Mouse (Mus musculus) heart, embryonic 10.5 days (tissue): ENCODE measurements at regions not wholly inside any gene's neighbourhood (a gene's known extent, or its start where the extent isn't known, plus 50 kb on each side); places are given as distances from the start of the nearest gene placed in this dataset.

Experiments
- DNase-seq: peaks from one replicate; pipeline ENCODE4 v3.0.0-alpha.2; 2017; ENCODE audit warnings: low spot score
- H3K27ac ChIP-seq: fragments of 300-500 bp; sonication (generic); 2 replicates; pipeline ENCODE4 v1.5.1; 2016; ENCODE audit warnings: mild to moderate bottlenecking
- H3K27me3 ChIP-seq: fragments of 300-500 bp; sonication (generic); 2 replicates; pipeline ENCODE4 v1.6.1; 2016; ENCODE audit warnings: mild to moderate bottlenecking; ENCODE audit not compliant: poor library complexity, insufficient read depth, severe bottlenecking
- H3K36me3 ChIP-seq: fragments of 300-500 bp; sonication (generic); 2 replicates; pipeline ENCODE4 v1.6.1; 2016; ENCODE audit warnings: mild to moderate bottlenecking, moderate library complexity
- H3K4me1 ChIP-seq: fragments of 300-500 bp; sonication (generic); 2 replicates; pipeline ENCODE4 v1.6.1; 2016; ENCODE audit warnings: mild to moderate bottlenecking
- H3K4me3 ChIP-seq: fragments of 300-500 bp; sonication (generic); 2 replicates; pipeline ENCODE4 v1.5.1; 2016; ENCODE audit warnings: mild to moderate bottlenecking, moderate library complexity
- H3K9me3 ChIP-seq: fragments of 300-500 bp; sonication (generic); 2 replicates; pipeline ENCODE4 v1.6.1; 2016; ENCODE audit warnings: mild to moderate bottlenecking, moderate library complexity
- WGBS: fragments of 180-500 bp; shearing (Covaris S2); methylation state at CpG from one replicate; pipeline ENCODE4 v1.1.7; 2016; 5-methylcytosine and 5-hydroxymethylcytosine counted together

DNA sequence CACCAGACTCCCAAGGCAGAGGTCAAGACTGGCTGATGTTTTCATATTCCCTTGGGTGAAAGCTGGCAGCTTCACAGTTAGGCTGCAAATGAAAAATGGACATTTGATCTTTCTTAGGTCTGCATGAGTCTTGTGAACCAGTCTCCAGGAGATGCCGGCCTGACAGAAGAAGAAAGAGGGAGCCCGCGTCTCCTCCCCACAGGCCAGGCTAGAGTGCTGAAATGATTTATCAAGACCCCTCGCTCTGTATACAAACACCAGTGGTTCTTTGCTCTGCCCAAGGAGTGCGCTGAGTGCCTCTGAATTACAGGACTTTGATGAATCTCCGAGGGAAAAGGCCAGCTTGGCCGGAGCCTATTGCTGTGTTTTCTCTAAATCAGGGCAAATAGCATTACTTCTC lies 355.7 kb downstream of the Adra2a start:
- no peak for DNase-seq
- Histone ChIP-seq H3K4me3 (no peak overlapping the region), H3K4me1 (no peaks in the 10 kb centered on the region), H3K9me3 (no peaks in the 10 kb centered on the region), H3K27ac (no peak overlapping the region), H3K36me3 (no peaks in the 10 kb centered on the region), H3K27me3 (no peaks in the 10 kb centered on the region)
- 57% methylated on average over 7 of the region's 7 CpGs for WGBS

DNA sequence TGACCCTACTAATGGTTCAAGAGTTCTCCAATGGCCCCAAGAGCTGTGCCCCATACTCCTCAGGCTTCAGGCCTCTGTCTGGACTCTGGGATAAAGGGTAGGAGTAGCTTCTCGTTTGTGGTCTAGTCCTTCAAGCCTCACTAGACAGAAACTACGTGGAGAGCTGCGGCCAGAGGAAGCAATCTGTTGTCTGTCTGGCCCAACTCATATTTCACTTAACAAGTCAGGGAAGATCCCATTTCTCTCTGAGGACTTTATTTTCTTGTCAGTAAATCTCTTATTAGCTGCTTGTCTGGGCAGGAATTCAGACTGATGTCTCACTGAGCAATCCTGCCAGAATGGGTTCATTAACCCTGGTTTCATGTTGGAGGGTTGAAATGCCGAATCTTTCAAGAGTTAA lies 364.0 kb downstream of the Adra2a start:
- H3K4me1 ChIP-seq = no peaks in the 10 kb centered on the region
- H3K4me3 ChIP-seq = no peak overlapping the region
- no peak for DNase-seq
- H3K9me3 ChIP-seq = no peaks in the 10 kb centered on the region
- no peaks in the 10 kb centered on the region for H3K36me3 ChIP-seq
- no peaks in the 10 kb centered on the region for H3K27me3 ChIP-seq
- no peak overlapping the region for H3K27ac ChIP-seq
- 85% methylated on average over 4 of the region's 4 CpGs for WGBS

DNA sequence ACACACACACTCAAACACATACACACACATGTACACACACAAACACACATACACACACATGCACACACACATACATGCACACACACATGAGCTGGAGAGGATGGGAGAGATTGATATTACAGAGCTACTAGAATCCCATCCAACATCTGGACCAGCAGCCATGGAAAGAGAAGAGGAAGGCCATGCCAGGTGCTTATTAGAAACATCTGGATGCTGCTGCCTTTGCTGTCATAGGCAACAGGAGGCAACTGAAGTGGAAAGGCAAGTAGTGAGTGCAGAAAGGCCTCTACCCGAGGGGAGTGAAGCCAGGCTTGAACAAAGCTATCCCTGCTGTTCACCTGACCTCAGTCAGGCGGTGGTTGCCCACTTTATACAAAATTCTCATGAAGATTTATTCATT lies 385.1 kb downstream of the Adra2a start:
- WGBS = 49% methylated on average over 2 of the region's 2 CpGs
- Histone ChIP-seq H3K4me1 (no peaks in the 10 kb centered on the region), H3K27ac (no peak overlapping the region), H3K36me3 (no peaks in the 10 kb centered on the region), H3K4me3 (no peak overlapping the region), H3K27me3 (no peaks in the 10 kb centered on the region), H3K9me3 (peaks cover 3% of the 10 kb centered on the region; the same call in 1 of the 2 replicates)
- no peak for DNase-seq

DNA sequence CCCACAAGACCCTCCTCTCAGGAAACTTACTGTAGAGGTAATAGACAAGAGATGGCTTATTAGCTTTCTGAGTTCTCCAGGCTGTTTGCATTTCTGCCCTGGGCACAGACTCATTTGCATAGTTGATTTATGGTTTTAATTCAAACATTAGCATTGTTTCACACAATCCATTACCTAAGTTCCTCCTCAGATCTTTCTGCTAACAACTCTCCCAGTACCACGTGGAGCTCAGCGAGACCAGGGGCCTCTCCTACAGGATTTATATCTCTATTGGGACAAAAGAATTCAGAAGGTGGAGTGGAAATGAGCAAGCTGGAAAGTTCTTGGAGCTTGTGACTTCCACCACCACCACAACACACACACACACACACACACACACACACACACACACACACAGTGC lies 396.8 kb downstream of the Adra2a start:
- H3K27ac ChIP-seq = no peak overlapping the region

DNA sequence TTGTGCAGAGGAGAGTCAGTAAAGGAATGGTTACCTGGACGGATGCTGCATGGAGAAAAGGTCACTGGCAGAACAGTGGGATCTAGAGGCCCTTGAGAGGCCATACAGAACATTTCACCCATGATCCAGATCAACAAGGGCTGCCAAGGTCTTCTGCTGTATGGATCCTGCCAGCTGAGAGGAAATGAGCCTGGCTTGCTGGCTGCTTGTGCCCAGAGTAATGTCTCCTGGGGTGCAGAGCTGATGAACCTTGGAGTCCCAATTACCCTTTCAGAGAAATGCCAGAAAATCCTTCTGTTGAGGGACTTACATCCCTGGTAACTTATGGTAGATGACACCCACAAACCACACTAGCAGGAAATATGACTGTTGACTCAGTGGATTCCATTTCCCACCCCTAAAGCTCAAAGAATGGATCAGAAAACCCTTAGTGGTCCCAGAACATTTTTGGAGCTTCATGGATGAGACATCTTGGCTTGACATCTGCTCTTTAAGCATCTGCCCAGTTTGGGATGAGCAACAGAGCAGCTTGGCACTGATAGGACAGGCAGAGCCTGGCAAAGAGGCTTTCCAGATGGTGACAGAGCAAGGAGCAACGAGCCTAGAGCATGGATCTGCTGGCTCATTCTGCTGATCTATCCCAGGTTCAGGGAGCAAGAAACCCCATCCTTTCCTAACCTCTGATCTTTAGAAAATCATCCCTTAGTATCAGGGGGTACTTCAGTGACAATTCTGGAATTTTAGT lies 416.6 kb downstream of the Adra2a start:
- DNase-seq = no peak
- Histone ChIP-seq H3K4me1 (no peaks in the 10 kb centered on the region), H3K4me3 (no peak overlapping the region), H3K9me3 (no peaks in the 10 kb centered on the region), H3K36me3 (no peaks in the 10 kb centered on the region), H3K27me3 (no peaks in the 10 kb centered on the region), H3K27ac (no peak overlapping the region)
- 61% methylated on average over 2 of the region's 2 CpGs for WGBS

More for the DNA sequence above, 396.8 kb downstream of the Adra2a start:
- no peaks in the 10 kb centered on the region for H3K36me3 ChIP-seq
- no peaks in the 10 kb centered on the region for H3K9me3 ChIP-seq
- no peak overlapping the region for H3K4me3 ChIP-seq
- no peak for DNase-seq
- H3K27me3 ChIP-seq = no peaks in the 10 kb centered on the region
- 88% methylated on average over 2 of the region's 2 CpGs for WGBS
- H3K4me1 ChIP-seq = no peaks in the 10 kb centered on the region

DNA sequence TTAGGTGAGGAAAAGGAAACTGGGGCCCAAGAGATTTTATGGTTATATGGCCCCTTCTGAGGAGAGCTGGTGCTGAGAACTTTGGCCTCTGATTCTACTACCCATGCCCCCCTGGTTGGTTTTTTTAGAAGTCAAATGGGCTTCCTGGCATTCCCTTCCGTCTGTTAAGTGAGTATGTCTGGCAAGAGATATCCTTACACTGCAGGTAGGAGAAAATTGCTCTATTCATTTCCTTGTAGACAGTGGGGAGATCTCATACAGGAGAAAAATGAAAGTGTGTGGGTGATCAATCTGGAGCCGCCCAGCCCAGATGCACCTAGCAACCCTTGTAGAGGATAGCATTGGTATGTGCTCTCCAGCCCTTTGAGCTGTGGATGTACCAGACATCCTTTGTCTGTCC lies 418.5 kb downstream of the Adra2a start:
- no peaks in the 10 kb centered on the region for H3K36me3 ChIP-seq
- H3K27ac ChIP-seq = no peak overlapping the region
- H3K4me1 ChIP-seq = no peaks in the 10 kb centered on the region
- 77% methylated on average over 2 of the region's 2 CpGs for WGBS
- H3K9me3 ChIP-seq = no peaks in the 10 kb centered on the region
- no peak overlapping the region for H3K4me3 ChIP-seq
- no peaks in the 10 kb centered on the region for H3K27me3 ChIP-seq
- no peak for DNase-seq

DNA sequence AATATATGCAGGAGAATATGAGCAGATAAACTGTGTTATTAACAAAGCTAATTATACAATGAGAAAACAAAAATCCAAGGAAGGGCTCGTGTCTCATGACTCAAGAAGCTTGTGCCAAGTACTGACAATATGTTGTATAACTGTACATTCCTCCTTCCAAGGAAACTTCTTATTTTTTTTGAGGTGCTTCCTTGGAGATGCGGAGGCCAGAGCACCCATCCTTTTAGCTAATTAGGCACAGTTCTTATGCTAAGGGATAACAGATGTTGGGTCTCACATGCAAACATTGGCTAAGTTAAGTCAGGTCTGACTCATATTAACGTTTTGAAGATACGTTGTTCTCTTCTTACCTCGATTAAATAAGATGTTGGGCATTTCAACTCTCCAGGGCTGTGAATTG lies 426.1 kb downstream of the Adra2a start:
- no peaks in the 10 kb centered on the region for H3K9me3 ChIP-seq
- H3K27me3 ChIP-seq = no peaks in the 10 kb centered on the region
- no peak for DNase-seq
- WGBS = 80% methylated on average over 5 of the region's 5 CpGs
- no peak overlapping the region for H3K4me3 ChIP-seq
- no peaks in the 10 kb centered on the region for H3K4me1 ChIP-seq
- H3K27ac ChIP-seq = no peak overlapping the region
- H3K36me3 ChIP-seq = no peaks in the 10 kb centered on the region

DNA sequence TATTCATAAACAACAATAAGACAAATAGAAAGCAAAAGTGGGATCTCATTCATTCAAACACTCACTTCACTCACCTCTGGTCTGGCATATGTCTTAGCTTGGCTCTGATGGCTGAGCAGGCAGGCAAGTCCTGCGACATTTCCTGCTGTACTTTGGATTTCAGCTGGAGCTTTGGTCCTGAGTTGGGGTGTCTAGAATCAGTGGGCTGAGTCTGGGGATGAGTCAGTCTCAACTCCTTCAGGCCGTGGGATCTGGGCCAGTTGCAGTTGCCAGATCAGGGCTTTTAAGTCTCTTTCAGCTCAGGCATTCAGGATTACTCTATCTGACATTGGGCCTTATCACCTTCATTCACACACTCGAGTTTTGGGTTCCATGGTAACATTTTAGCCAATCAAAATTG lies 454.1 kb downstream of the Adra2a start:
- Histone ChIP-seq H3K36me3 (no peaks in the 10 kb centered on the region), H3K4me1 (no peaks in the 10 kb centered on the region), H3K4me3 (no peak overlapping the region), H3K27ac (no peak overlapping the region), H3K9me3 (no peaks in the 10 kb centered on the region), H3K27me3 (no peaks in the 10 kb centered on the region)
- 37% methylated on average over 3 of the region's 3 CpGs for WGBS
- DNase-seq = no peak

DNA sequence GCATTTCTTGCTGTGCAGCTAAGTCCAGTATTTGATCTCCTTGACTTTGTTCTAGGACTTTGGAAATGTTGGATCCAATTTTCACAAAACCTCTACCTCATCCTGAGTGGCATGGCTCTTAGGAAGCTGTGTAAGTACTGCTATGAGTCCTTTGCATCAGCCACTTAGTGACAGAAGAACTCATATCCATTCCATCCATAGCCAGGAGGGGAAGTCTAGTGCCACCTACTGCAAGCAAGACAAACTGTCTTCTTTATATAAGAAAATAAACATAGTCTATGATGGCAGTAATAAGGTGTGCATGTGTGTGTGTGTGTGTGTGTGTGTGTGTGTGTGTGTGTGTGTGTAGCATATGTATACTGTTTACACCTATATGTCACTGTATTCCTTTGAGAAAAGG lies 489.9 kb downstream of the Adra2a start:
- H3K9me3 ChIP-seq = no peaks in the 10 kb centered on the region
- no peak for DNase-seq
- no peaks in the 10 kb centered on the region for H3K36me3 ChIP-seq
- H3K4me3 ChIP-seq = no peak overlapping the region
- no peaks in the 10 kb centered on the region for H3K4me1 ChIP-seq
- H3K27me3 ChIP-seq = no peaks in the 10 kb centered on the region
- H3K27ac ChIP-seq = no peak overlapping the region

DNA sequence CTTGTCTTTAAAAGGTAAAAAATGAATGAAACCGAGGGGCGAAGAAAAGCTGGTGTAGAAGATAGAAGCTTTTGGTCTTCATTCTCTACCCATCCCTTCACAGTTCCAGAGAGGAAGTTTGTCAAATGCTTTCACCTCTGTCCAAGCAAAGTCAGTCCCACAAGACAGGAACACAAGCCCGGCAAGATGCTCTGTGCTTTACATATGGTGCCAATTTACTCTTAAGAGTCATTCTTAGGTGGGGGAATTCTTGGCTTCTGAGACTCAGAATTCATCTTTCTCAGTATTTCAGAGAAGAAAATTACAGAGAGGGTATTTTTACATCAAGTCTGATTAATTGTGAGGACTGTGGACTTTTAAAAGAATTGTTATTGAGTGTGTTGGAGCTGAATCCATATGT lies 511.4 kb downstream of the Adra2a start:
- no peak for DNase-seq
- Histone ChIP-seq H3K27me3 (no peaks in the 10 kb centered on the region), H3K36me3 (no peaks in the 10 kb centered on the region), H3K9me3 (no peaks in the 10 kb centered on the region), H3K27ac (no peak overlapping the region), H3K4me1 (no peaks in the 10 kb centered on the region), H3K4me3 (no peak overlapping the region)
- WGBS = 87% methylated on average over 3 of the region's 3 CpGs

DNA sequence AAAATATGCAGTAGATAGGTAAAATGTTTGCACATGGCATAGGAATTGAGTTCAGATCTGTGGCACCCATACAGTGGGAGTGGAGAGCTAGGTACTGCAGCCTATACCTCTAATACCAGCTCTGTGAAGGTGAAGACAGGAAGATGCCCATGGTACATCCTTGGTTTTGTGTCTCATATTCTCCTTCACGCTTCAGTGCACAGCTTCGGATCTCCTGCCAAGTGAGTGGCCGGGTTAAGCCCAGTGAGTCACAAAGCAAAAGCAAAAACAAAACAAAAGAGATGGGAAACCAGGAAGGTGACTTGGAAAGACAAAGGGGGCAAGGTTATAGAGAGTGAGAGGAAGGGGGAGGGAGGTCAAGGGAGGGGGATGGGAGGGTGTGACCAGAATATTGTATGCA lies 514.0 kb downstream of the Adra2a start:
- no peaks in the 10 kb centered on the region for H3K36me3 ChIP-seq
- H3K4me1 ChIP-seq = no peaks in the 10 kb centered on the region
- H3K9me3 ChIP-seq = no peaks in the 10 kb centered on the region
- DNase-seq = no peak
- WGBS = 84% methylated on average over 3 of the region's 3 CpGs
- no peaks in the 10 kb centered on the region for H3K27me3 ChIP-seq
- H3K4me3 ChIP-seq = no peak overlapping the region
- no peak overlapping the region for H3K27ac ChIP-seq

DNA sequence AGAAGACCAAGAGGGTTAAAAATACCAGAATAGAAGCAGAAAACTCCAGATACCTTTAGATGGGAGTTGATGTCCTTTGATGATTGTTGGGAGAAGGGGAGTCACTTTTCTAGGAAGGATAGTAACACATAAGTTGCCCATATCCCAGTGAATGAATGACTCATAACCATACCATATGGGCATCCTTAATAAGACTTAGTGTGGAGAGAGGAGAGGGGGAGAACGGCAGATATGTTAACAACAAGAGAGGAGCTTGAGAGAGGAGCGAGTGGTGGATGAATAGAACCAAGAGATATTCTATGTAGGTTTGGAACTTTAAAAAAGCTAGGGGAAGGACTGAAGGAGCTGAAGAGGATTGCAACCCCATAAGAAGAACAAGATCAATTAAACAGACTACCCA lies 539.6 kb downstream of the Adra2a start:
- H3K27ac ChIP-seq = no peak overlapping the region
- no peaks in the 10 kb centered on the region for H3K9me3 ChIP-seq
- H3K4me1 ChIP-seq = no peaks in the 10 kb centered on the region
- no peaks in the 10 kb centered on the region for H3K36me3 ChIP-seq
- WGBS = 77% methylated on average over 2 of the region's 2 CpGs
- H3K27me3 ChIP-seq = no peaks in the 10 kb centered on the region
- no peak overlapping the region for H3K4me3 ChIP-seq
- no peak for DNase-seq

DNA sequence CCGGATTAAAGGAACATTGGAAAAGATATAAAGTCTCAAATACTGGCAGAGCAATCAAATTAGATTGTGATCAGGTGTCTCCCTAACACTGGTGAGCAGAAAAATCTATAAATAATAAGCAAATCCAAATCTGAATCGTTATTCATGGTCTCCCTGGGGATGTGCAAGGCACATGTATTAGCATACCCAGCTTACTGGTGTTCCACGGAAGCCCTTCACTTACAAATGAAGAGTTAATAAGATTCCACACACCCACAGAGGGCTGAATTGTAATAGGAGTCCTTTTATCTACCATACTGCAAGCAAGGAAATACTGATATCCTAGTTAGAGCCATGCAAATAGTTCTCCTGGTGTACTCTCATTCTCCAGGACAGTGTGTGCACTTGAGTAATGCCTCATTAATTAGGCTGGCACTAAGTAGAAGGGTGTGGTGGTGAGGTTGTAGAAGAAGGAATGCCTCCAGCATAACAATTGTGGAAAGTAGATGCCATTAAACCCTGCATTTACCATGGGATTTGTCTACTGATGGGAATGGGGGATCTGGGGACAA lies 540.8 kb downstream of the Adra2a start:
- DNase-seq = no peak
- no peak overlapping the region for H3K4me3 ChIP-seq
- no peak overlapping the region for H3K27ac ChIP-seq
- H3K9me3 ChIP-seq = no peaks in the 10 kb centered on the region
- WGBS = 77% methylated on average over 3 of the region's 3 CpGs
- no peaks in the 10 kb centered on the region for H3K36me3 ChIP-seq
- no peaks in the 10 kb centered on the region for H3K27me3 ChIP-seq
- H3K4me1 ChIP-seq = no peaks in the 10 kb centered on the region

DNA sequence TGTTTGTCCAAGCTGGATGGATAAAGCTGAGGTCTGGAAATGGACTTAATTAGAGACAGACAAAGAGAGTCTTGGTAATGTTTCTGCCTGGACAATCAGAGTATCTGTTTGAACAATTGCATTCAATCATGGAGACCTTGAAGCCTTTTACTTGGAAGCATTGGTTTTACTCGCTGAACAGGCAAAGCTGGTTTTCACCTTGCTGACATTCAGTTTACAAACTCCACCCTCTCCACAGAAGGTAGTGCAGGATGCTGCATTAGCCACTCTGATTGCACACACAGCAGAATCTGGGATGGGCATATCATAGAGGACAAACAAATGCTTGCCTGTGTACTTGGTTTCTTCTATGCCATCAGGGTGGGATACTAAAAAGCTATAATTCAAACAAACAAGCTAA lies 541.4 kb downstream of the Adra2a start:
- H3K9me3 ChIP-seq = no peaks in the 10 kb centered on the region
- DNase-seq = no peak
- no peak overlapping the region for H3K27ac ChIP-seq
- 58% methylated on average over 1 of the region's 1 CpGs for WGBS
- H3K4me1 ChIP-seq = no peaks in the 10 kb centered on the region
- no peaks in the 10 kb centered on the region for H3K36me3 ChIP-seq
- no peaks in the 10 kb centered on the region for H3K27me3 ChIP-seq
- H3K4me3 ChIP-seq = no peak overlapping the region
